Mouse (Mus musculus): ENCODE data around the gene Faap20. TPM values are rescaled to one million over a fixed set of nuclear protein-coding genes. Genes with fewer than 3 reads are reported as not detected.
"Not testable (repeated sequence)": the region's sequence is repeated elsewhere in the genome, so short reads cannot be mapped to it uniquely, and the experiment has no call there.

The Faap20 gene
- total RNA-seq, 2 experiments from 2014 or later, result 46.6 to 54.5 TPM

DNA sequence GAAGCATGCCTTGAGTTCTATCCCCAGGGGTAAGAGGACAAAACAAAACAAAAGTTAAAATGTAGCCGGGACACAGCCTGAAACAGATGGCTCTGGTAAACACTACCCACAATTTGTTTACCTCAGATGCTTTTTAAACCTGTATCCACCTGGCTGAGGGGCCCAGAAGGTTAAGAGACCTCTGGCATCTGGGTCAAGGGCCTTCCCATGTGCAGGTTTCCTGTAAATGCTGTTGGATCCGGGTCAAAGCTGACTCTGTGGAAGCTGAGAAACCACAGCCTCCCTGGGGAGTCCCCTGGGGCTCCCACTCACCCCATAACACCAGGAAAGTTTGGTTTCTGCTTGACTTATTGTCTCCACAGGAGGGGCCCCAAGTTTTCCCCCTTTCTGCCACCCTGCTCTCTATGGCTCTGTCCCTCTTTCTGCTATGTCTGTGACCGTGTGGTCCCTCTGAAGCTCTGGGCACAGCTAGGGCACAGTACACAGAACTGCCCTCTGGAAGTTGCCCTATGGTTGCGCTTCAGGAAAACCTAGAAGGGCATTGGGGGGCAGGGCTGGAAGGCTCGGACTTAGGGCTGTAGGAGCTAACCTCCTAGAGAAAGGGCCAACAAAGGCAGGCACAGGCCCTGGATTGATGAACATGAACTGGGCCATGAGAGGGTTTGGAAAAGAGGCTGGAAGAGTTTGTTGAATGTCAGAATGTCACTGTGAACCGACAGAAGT, 3.7 kb upstream of the Faap20 start:
- no peak for DNase-seq (ENCODE audit: low spot score in 2 of 2)

DNA sequence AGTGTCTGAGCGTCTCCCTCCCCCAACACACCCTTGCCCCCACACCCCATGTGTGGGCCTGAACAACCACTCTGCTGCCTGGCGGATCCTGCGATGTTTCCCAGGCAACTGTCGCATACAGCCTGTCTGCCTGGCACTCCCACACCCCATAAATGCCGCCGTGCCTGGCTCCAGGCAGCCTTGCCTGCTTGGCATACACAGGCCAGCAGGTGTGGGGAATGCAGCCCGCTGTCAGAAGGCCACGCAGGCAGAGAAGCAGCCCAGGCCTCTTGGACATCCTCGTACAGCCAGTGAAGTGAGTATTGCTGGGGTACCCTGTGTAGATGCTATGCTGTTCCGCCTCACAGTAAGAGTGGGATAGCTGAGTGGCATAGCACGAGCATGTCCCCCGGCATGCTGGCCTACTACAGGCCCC, 2.9 kb upstream of the Faap20 start:
- no peak for DNase-seq (ENCODE audit: low spot score in 2 of 2)

DNA sequence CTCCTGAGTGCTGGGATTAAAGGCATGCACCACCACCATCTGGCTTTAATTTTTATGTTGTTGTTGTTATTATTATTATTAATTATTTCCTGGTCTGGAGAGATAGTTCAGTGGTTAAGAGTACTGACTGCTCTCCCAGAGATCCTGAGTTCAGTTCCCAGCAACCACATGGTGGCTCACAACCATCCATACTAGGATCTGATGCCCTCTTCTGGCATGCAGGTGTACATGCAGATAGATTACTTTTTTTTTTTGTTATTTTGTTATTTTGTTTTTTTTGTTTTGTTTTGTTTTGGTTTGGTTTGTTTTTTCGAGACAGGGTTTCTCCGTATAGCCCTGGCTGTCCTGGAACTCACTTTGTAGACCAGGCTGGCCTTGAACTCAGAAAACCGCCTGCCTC, 1.5 kb upstream of the Faap20 start:
- DNase-seq (ENCODE audit: low spot score in 2 of 2), result not testable (repeated sequence)

DNA sequence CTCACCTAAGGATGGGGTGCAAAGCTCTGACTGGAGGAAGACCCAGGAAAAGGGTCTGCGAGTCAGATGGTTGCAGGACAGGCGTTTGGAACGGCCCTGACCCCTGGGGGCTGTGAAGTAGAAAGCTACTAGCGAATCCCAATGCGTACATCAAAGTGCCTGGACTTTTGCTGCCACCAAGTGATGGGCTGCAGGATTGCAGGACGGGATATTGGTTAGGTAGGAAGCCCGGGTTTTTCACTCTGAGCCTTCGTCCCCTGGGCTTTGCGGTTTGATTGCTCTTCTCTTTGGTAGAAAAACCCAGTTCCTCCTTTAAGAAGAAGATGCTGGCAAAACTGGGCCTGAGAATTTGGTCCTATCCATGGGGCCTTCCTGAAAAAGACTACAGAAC, 350 bp upstream of the Faap20 start:
- peak; percentile 87 to 91 for DNase-seq (ENCODE audit: low spot score in 2 of 2)

DNA sequence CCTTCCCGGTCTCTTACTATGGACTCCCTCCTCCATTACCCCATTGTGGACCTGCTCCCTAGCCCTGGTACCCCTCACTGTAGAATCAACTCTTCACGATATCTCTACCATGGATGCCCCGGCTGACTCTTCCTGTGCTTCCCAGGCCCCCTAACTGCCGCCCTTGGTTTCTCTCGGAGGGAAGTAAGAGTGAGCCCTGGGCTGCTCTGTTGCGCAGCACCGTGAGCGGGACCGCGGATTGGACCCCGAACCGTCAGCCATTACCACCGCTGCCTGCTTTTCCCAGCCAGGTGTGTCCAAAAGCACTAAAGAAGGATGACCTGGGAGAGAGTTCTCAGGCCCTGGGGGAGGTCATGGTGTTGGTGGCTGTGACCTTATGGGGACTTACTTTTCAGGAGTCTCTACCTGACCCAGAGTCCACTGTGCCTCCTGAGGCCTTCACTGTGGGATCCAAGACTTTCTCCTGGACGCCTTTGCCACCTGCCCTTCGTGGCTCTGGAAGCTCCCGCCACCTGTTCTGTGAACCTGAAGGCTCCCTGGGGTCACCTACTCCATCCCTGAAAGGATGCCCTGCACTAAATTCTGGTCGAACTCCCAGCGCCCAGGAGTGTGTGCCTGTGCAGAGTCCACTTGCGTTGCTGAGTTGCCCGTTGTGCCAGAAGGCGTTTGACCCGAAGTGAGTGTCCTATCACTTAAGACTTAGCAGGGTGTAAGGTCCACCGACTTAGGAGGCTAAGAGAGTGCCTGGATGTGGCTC, 937 bp downstream of the Faap20 start:
- DNase-seq (ENCODE audit: low spot score in 2 of 2), result peak; percentile 35 to 45

DNA sequence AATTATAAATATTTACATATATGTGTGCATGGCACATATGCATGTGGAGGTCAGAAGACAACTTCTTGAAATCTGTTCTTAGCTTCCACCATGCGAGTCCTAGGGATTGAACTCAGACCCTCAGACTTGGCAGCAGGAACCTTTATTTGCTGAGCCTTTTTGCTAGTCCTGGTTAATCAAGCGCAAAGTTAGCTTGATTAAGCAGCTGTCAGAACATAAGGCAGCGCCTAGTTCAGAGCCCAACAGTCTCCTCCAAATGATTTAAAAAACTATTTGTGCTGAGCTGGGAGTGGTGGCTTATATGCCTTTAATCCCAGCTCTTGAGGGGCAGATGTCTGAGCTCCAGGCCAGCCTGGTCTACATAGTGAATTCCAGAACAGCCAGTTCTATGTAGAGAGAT, 1.5 kb downstream of the Faap20 start:
- no peak for DNase-seq (ENCODE audit: low spot score in 2 of 2)

DNA sequence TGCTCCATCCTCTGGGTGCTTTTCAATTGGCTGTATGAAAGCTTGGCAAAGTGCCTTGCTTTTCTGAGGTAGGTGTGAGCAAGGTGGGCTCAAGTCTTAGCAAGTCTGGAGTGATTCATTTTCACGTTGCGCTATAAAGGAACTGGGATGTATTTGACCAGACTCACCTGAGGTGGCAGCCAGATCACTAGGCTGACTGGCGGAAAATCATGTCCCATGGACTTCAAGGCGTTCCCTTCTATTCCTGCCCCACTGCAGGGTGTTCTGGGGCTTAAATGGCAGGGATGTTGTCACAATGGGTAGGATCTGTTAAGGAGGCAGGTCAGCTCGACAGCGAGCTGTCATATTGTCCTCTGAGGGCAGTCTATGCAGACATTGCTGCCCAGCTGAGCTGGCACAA, 2.7 kb downstream of the Faap20 start:
- DNase-seq (ENCODE audit: low spot score in 2 of 2), result no peak

DNA sequence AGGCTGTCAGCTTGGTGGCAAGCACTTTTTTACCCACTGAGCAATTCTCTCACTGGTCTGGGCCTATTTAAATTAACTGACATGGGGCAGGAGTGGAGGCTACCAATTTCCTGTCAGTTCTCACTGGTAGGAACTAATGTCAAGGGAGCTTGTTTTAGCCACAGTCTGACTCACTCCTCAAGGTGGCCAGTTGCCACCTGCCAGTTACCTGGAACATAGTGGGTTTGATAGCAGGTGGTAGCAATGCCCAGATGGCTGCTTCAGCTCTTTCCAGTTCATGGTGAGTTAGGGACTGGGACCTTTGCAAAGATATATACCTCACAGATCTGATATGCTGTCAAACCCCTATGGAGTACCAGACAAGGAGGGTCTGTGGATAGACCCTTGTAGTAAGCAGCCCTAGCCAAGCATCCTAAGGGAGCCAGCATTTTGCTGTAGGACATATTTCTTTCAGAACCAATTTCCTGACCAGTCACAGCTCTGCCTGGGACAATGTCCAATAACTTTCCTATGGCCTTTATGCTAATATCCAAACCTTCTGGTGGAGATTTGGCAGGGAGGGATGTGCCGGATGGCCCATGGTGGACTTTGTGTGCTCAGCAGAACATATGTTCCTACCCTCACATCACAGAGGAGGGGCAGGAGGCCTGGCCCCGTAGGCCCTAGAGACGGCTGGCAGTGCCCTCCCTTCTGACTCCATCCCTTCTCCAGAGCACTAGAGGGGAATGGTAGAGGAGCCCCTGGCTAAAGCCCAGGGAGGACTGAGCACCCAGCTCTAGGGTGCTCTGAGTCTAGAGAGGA, 15.1 kb downstream of the Faap20 start:
- DNase-seq (ENCODE audit: low spot score in 2 of 2), result no peak

DNA sequence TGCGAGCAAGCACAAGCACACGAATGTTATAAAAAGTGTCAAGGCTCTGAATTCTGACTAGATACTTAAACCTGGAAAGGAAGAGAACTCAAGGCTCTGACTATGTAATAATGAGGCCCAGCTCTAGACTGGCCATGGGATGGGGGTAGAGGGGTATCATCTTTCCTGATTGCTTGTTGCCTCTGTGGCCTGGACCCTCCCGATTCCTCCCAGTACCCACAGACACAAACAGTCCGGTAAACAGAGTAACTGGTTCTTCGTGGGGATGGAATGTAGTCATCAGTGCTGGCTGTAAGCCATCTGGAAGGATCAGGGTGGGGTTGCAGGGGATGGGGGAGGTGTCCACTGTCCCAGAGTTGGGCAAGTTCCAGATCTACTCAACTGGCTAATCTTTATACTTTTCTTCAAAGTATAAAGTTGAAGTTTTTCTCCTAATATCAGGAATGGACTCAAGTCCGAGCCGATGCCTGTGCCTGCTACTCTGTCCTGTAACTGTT, 17.5 kb downstream of the Faap20 start:
- DNase-seq (ENCODE audit: low spot score in 2 of 2), result no peak

DNA sequence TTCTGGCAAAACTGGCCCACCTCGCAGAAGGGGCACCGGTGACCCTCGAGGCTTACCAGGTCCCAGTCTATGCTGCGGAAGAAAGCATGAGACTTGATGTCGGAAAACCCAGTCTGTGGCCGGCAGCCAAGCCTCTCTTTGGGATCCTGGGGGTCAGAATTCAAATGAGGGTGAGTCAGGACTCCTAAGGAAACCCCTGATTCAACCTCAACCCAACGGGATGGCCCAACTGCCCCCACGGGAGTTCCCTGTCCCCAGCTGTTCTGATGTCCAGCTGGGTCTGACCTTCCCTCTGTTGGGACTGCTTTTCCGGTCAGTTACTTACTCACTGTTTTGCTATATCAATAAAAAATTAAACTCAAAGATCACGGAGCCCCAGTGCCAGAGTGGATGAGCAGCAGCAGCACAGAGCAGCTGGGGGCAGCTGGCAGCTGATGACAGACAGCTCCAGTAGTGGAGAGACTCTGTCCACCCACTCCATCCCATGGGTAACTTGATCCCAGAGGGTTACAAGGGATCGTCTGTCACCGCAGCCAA, 18.1 kb downstream of the Faap20 start:
- no peak for DNase-seq (ENCODE audit: low spot score in 2 of 2)

DNA sequence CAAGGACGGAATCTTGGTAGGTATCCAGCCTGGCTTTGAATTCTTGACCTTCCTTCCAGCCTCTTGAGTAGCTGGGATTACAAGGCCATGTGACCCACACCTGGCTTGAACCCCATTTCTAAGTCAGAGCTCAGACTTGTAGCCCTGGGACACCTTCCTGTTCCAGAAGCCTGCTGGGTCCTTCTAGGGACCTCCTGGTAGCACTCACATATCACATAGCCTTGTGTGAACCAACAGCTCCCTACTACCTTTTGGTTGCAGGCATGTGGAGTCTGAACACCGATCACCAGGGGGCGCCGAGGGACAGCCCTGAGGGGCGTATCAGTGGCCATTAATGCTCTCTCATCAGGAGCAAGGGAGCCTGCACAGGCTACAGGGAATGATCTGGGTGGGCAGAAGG, 18.8 kb downstream of the Faap20 start:
- DNase-seq (ENCODE audit: low spot score in 2 of 2), result peak; percentile 66 to 71

DNA sequence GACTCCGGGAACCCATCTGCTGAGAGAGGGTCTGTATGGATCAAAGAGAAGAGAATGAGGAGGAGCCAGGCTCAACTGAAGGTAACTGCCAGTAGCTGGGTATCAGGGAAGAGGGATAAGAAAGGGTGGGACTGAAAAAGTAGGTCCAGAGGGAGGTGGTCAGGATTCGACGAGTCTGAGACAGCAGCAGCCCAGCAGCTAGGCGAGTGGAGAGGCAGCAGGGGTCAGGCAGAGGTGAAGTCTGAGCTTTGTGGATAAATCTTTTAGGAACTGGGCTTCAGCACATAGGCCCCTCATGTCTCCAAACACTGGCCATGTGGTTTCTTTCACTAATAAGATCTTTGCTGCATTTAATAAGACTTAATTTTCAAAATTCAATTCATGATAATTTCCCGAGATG, 24.8 kb downstream of the Faap20 start:
- no peak for DNase-seq (ENCODE audit: low spot score in 2 of 2)

DNA sequence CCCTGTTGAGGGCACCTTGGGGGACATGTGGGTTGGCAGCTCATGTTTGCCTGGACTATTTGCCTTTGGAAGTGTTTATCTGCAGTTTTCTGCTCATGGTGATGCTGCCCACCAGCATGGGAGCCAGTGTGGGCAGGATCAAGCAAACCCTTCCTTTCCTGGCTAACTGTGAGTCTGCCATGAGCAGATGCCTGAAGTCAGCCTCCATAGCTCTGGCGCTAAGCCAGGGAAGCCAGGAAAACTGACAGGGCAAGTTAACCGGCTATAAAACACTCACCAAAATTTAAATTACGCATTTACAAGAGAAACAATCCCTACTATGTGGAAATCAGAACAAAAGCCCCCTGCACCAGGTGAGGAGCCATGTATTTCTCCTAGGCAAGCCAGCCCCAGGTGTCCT, 25.2 kb downstream of the Faap20 start:
- no peak for DNase-seq (ENCODE audit: low spot score in 2 of 2)

DNA sequence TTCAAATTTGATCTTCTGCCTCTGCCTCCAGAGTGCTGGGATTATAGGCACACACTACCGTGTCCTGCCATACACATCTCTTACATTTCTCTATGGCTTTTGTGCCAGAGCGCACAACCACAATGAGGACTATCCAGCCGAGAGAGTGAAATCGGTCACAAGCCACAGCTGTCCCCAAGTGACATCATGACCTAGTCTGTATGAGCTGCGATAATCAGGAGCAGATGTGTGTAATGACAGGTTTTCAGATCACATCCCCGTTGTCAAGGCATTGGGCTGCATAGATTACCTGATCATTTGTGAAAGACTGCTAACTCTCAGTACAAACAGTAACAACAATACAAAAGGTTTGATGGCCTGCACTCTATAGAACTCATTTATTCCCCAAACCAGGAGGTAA, 28.4 kb downstream of the Faap20 start:
- no peak for DNase-seq (ENCODE audit: low spot score in 2 of 2)

DNA sequence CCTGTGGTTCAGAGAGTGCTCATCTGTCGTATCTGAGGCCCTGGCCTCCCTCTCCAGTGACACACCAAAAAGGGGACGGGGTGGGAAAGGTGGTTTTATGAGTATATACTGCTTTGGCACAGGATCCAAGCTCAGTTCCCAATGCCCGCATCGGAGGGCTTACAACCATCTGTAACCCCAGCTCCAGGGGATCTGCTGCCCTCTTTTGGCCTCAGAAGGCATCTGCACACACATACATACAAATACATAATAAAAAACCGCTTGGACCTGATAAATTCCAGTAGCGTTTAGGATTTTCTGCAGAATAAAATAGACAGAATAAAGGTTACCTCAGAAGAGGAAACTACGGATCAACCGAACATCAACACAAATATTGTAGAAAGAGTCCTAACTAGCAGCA, 29.5 kb downstream of the Faap20 start:
- no peak for DNase-seq (ENCODE audit: low spot score in 2 of 2)

DNA sequence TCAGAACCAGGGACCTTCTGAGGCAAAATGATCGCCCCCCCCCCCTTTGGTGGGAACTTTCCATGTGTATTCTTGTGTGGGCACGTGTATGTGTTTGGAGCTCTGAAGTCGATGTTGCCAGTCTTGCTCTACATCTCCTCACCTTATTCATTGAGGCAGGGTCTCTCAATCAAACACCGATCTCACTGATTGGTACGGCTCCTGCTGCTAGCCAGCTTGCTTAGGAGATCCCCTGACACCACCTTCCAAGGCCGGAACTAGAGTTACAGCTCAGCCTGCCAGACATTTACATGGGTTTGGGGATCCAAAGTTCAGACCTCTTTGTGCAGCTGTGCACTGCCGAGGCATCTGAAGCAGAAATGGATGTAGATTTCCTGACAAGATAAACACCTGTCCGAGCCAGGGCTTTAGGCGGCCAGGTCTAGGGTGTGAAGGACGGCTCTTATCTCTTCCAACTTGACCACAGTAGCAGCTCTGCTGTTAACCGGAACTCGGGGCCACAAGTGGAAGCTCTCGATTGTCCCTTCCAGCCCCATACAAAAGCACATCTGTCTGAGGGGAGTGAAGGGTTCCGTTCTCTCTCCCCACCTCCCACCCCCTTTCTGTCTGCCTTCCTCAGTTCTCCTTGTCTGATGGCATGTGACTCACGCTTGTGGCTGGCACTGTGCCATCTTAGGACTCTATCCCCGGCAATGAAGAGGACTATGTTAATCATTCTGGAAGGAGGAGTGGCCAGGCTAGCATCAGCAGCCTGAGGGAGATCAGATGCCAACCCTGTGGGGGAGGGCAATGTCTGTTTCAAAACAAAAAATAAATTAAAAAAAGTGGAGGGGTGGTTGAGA, 30.5 kb downstream of the Faap20 start:
- peak in 1 of 2 experiments; percentile 36 for DNase-seq (ENCODE audit: low spot score in 2 of 2)

DNA sequence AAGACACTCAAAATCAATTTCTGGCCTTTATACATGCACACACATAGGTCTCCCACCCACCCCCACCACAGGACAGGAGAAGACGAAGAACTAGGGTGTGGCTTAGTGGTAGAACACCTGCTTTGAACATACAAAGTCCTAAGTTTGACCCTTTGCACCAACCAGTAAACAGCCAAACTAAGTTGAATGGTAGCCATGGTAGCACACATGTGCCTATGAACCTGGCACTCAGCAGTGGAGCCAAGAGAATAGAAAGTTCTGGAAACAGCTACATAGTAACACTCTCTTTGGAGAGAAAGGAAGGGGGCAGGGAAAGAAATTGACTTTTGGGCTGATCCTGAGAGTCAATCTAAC, 31.1 kb downstream of the Faap20 start:
- DNase-seq (ENCODE audit: low spot score in 2 of 2), result no peak

DNA sequence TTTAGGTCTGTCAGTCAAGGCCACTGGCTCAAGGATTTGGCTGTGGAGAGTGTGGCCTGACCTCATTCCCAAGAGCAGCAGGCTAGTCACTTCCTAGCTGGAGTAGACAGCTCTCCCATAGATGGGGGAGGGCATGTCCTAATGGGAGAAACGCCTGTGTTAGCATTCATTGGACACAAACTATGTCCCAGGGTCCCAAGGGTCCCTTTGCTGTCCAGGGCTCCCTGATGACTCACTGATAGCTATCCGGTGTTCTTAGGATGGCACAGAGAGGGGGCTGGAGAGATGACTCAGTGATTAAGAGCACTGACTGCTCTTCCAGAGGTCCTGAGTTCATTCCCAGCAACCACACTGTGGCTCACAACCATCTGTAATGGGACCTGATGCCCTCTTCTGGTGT, 31.6 kb downstream of the Faap20 start:
- no peak for DNase-seq (ENCODE audit: low spot score in 2 of 2)

DNA sequence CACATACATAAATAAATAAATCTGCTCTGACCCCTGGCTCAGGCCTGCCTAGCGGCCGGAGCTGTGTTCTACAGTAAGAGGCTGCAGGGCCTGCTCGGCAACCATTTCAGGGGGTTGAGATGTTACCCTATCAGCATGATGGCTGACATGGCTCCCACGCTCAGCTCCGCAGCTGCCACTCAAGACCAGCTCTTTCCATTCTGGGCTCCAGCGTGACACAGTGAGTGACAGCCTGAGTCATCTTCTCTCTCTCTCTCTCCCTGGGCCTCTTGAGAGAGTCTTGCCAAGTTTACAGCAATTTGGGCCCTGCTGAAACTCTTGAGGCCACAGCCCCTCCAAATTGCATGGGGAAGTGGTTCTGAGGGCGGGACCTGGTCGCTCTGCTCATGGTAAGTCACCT, 32.0 kb downstream of the Faap20 start:
- no peak for DNase-seq (ENCODE audit: low spot score in 2 of 2)

DNA sequence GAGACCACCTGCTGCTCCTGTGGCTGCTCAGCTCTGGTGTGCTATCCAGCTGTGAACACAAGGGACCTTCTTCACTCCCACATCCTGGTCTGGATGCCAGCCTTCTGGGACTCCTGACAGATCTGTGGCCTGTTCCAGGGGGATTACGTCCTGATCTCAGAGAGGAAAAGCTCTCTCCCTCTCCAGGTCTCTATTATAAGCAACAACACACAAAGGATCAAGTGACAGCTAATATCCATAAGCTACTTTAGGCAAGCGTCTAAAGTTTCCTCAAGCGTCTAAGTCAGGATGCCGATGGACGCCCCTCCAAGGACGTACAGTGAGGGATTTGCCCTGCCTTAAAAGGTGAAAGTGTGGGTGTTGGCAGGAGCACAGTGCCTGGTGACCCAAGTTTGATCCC, 32.6 kb downstream of the Faap20 start:
- DNase-seq (ENCODE audit: low spot score in 2 of 2), result no peak

Measured in adrenal gland, adult 18-20 months (tissue).